Mouse (Mus musculus): ENCODE results near the gene Abhd14a. TPM values are rescaled to one million over a fixed set of nuclear protein-coding genes. Genes with fewer than 3 reads are reported as not detected.
A peak's percentile ranks its signal among the peaks of the same experiment; 100 is the strongest.

Gene Abhd14a
- total RNA-seq, 2 experiments from 2014 or later = 40.9 to 41.8 TPM

- DNase-seq (ENCODE audit: low spot score in 2 of 2) = peak; percentile 83 to 87
Measured at GRCm38 (mm10) chr9:106417841-106418625, 29.4 kb downstream of the Abhd14a start.

GRCm38 (mm10) chr9:106416826-106417225 lies 30.7 kb downstream of the Abhd14a start:
- DNase-seq (ENCODE audit: low spot score in 2 of 2) = no peak

- no peak for DNase-seq (ENCODE audit: low spot score in 2 of 2)
Measured at GRCm38 (mm10) chr9:106413606-106414005, 33.9 kb downstream of the Abhd14a start.

- DNase-seq (ENCODE audit: low spot score in 2 of 2) = no peak
Measured at GRCm38 (mm10) chr9:106412210-106412609, 35.3 kb downstream of the Abhd14a start.

- no peak for DNase-seq (ENCODE audit: low spot score in 2 of 2)
Measured at GRCm38 (mm10) chr9:106411729-106412128, 35.7 kb downstream of the Abhd14a start.

- no peak for DNase-seq (ENCODE audit: low spot score in 2 of 2)
Measured at GRCm38 (mm10) chr9:106411091-106411594, 36.3 kb downstream of the Abhd14a start.

- DNase-seq (ENCODE audit: low spot score in 2 of 2) = no peak
Measured at GRCm38 (mm10) chr9:106410086-106410650, 37.3 kb downstream of the Abhd14a start.

- DNase-seq (ENCODE audit: low spot score in 2 of 2) = no peak
Measured at GRCm38 (mm10) chr9:106409096-106409495, 38.4 kb downstream of the Abhd14a start.

- DNase-seq (ENCODE audit: low spot score in 2 of 2) = no peak
Measured at GRCm38 (mm10) chr9:106406443-106407078, 40.9 kb downstream of the Abhd14a start.

- no peak for DNase-seq (ENCODE audit: low spot score in 2 of 2)
Measured at GRCm38 (mm10) chr9:106405275-106405674, 42.2 kb downstream of the Abhd14a start.

GRCm38 (mm10) chr9:106402607-106403375 lies 44.7 kb downstream of the Abhd14a start:
- DNase-seq (ENCODE audit: low spot score in 2 of 2) = no peak

GRCm38 (mm10) chr9:106402149-106402548 lies 45.3 kb downstream of the Abhd14a start:
- DNase-seq (ENCODE audit: low spot score in 2 of 2) = no peak

- DNase-seq (ENCODE audit: low spot score in 2 of 2) = no peak
Measured at GRCm38 (mm10) chr9:106399808-106400207, 47.7 kb downstream of the Abhd14a start.

GRCm38 (mm10) chr9:106398667-106399311 lies 48.7 kb downstream of the Abhd14a start:
- no peak for DNase-seq (ENCODE audit: low spot score in 2 of 2)

GRCm38 (mm10) chr9:106397733-106398132 lies 49.7 kb downstream of the Abhd14a start:
- no peak for DNase-seq (ENCODE audit: low spot score in 2 of 2)

GRCm38 (mm10) chr9:106394649-106395602 lies 52.6 kb downstream of the Abhd14a start:
- DNase-seq (ENCODE audit: low spot score in 2 of 2) = no peak

GRCm38 (mm10) chr9:106393548-106393947 lies 53.9 kb downstream of the Abhd14a start:
- no peak for DNase-seq (ENCODE audit: low spot score in 2 of 2)

GRCm38 (mm10) chr9:106392828-106393527 lies 54.5 kb downstream of the Abhd14a start:
- DNase-seq (ENCODE audit: low spot score in 2 of 2) = no peak
